Mouse (Mus musculus) E14TG2a.4 (cell line): ENCODE results near the gene Plekha8.

Experiments
- H3K27me3 ChIP-seq: 2 replicates; pipeline ENCODE4 v1.6.1; 2014; ENCODE audit warnings: low read length, control low read depth; ENCODE audit not compliant: insufficient read depth
- H3K36me3 ChIP-seq: 2 replicates; pipeline ENCODE4 v1.6.1; 2014; ENCODE audit warnings: low read length, control low read depth; ENCODE audit not compliant: insufficient read depth
- H3K4me1 ChIP-seq: replicated peaks from 2 replicates; pipeline ENCODE4 v1.6.1; 2014; ENCODE audit warnings: low read depth, low read length, control low read depth
- H3K4me3 ChIP-seq: replicated peaks from 2 replicates; pipeline ENCODE4 v1.5.1; 2014; ENCODE audit warnings: mild to moderate bottlenecking, low read length
- H3K9me3 ChIP-seq: 2 replicates; pipeline ENCODE4 v1.6.1; 2014; ENCODE audit warnings: low read length, control low read depth
- CTCF ChIP-seq: conservative IDR thresholded peaks from 2 replicates; pipeline ENCODE4 v1.5.1; 2014; ENCODE audit warnings: low read length
- NANOG ChIP-seq: IDR thresholded peaks from 2 replicates; pipeline ENCODE4 v1.6.1; 2014; ENCODE audit warnings: borderline replicate concordance, low read length, mixed read lengths
- POU5F1 ChIP-seq: IDR thresholded peaks from 2 replicates; pipeline ENCODE4 v1.6.1; 2014; ENCODE audit warnings: low read length, borderline replicate concordance

The Plekha8 gene

DNA sequence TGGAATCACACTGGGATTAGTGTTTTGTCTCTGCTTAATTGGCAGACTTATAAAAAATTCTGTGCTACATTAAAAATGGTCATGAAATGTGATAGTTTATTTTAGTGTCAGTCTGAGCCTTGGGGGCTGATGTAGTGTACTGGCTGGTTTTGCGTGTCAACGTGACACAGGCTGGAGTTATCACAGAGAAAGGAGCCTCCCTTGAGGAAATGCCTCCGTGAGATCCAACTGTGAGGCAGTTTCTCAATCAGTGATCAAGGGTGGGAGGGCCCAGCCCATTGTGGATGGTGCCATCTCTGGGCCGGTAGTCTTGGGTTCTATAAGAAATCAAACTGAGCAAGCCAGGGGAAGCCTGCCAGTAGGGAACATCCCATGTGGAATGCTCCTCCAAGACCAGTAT is 11.3 kb downstream of the Plekha8 start:
- Histone ChIP-seq H3K9me3 (no peaks in the 10 kb centered on the region), H3K27me3 (no peaks in the 10 kb centered on the region), H3K4me3 (no peak overlapping the region), H3K36me3 (no peaks in the 10 kb centered on the region), H3K4me1 (no peaks in the 10 kb centered on the region)
- no peak for TF ChIP-seq POU5F1
- no peak for TF ChIP-seq CTCF
- TF ChIP-seq NANOG = no peak

DNA sequence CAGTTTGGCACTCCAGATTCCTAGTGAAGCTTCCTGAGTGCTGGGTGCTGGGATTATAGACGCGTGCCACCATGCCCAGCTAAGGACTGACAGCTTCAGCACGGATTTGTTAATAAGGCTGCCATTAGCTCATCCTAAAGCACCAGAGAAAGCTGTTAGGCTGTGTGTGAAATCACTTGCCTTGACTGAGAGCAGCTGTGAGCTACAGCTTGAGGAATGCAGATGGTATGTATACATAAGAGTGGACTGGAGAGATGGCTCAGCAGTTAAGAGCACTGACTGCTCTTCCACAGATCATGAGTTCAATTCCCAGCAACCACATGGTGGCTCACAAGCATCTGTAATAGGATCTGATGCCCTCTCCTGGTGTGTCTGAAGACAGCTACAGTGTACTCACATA is 22.5 kb downstream of the Plekha8 start:
- Histone ChIP-seq H3K4me1 (no peaks in the 10 kb centered on the region), H3K9me3 (no peaks in the 10 kb centered on the region), H3K4me3 (no peak overlapping the region), H3K36me3 (peaks cover 16% of the 10 kb centered on the region), H3K27me3 (no peaks in the 10 kb centered on the region)
- TF ChIP-seq NANOG = no peak
- TF ChIP-seq POU5F1 = no peak
- no peak for TF ChIP-seq CTCF

DNA sequence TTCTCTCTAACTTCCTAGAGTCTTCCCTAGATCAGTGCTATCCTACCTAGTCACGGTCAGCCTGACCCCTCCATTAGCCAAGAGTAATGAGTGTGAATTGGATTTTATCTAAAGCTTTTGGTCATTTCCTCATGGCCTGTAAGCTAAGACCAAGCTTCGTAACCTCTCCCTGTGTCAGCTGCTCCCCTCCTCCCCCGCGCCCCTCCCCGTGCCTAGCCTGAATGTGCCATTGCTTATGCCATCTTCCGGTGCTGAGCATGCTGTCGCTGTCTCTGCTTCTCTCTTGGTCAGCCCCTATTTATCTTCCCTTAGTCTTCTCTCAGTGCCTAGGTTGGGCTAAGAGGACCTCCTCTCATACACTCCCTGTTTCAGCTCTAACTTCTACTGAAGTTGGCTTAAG is 24.6 kb downstream of the Plekha8 start:
- Histone ChIP-seq H3K9me3 (no peaks in the 10 kb centered on the region), H3K4me1 (no peaks in the 10 kb centered on the region), H3K36me3 (peaks cover 33% of the 10 kb centered on the region), H3K27me3 (no peaks in the 10 kb centered on the region), H3K4me3 (no peak overlapping the region)
- no peak for TF ChIP-seq NANOG
- TF ChIP-seq POU5F1 = no peak
- TF ChIP-seq CTCF = no peak

DNA sequence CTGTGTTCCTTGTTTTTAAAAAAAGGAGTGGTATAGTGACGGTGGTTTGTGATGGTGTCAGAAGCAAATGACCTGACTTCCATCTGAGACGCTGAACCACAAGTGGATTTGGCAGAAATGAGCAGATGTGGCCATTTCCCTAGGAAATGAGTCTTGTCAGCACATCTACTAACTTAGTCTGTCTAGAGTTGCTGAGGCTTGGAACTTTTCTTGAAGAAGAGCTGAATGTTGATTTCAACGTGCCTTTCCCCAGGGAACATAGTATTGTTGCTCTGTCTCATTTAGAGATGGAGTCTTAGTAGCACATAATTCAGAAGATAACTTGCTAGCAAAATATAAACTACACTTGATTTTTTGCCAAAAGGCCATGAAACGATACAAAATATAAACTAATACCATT is 25.4 kb downstream of the Plekha8 start:
- Histone ChIP-seq H3K27me3 (no peaks in the 10 kb centered on the region), H3K4me1 (no peaks in the 10 kb centered on the region), H3K36me3 (peaks cover 37% of the 10 kb centered on the region), H3K9me3 (no peaks in the 10 kb centered on the region), H3K4me3 (no peak overlapping the region)
- TF ChIP-seq NANOG = no peak
- TF ChIP-seq CTCF = no peak
- no peak for TF ChIP-seq POU5F1

DNA sequence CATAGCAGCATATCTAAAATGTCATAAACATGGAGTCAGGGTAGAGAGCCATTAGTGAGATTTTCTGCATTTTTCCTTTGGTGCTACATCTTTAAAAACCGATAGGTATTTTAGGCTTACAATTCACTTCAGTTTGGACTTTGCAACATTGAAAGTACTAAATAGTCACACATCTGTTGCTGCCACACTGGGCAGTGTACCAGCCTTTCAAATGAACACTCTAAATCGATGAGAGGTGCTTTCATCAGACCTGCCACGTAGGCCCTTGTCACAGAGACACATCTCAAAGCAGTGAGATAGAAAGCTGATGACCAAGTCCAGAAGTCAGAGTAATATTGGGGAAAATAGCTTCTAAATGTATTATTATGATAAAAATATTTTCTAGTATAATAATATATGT is 33.5 kb downstream of the Plekha8 start:
- no peaks in the 10 kb centered on the region for H3K4me1 ChIP-seq
- TF ChIP-seq POU5F1 (no peak), CTCF (no peak), NANOG (no peak)
- H3K9me3 ChIP-seq = no peaks in the 10 kb centered on the region
- no peak overlapping the region for H3K4me3 ChIP-seq
- no peaks in the 10 kb centered on the region for H3K27me3 ChIP-seq
- peaks cover 38% of the 10 kb centered on the region for H3K36me3 ChIP-seq

- no peaks in the 10 kb centered on the region for H3K9me3 ChIP-seq
- no peak for TF ChIP-seq CTCF
- TF ChIP-seq NANOG = no peak
- TF ChIP-seq POU5F1 = no peak
- H3K27me3 ChIP-seq = no peaks in the 10 kb centered on the region
- H3K4me3 ChIP-seq = no peak overlapping the region
- no peaks in the 10 kb centered on the region for H3K4me1 ChIP-seq
- H3K36me3 ChIP-seq = peaks cover 31% of the 10 kb centered on the region
Observed at GRCm38 (mm10) chr6:54629734-54630133, 34.8 kb downstream of the Plekha8 start.

- H3K4me1 ChIP-seq = no peaks in the 10 kb centered on the region
- peaks cover 24% of the 10 kb centered on the region for H3K36me3 ChIP-seq
- no peaks in the 10 kb centered on the region for H3K27me3 ChIP-seq
- H3K4me3 ChIP-seq = no peak overlapping the region
- H3K9me3 ChIP-seq = no peaks in the 10 kb centered on the region
- TF ChIP-seq CTCF (no peak), NANOG (no peak), POU5F1 (no peak)
Observed at GRCm38 (mm10) chr6:54631462-54631861, 36.6 kb downstream of the Plekha8 start.

- TF ChIP-seq NANOG (no peak), CTCF (no peak), POU5F1 (no peak)
- Histone ChIP-seq H3K4me3 (no peak overlapping the region), H3K9me3 (peaks cover 3% of the 10 kb centered on the region; the same call in 1 of the 2 replicates)
Observed at GRCm38 (mm10) chr6:54639877-54640276, 45.0 kb downstream of the Plekha8 start.

DNA sequence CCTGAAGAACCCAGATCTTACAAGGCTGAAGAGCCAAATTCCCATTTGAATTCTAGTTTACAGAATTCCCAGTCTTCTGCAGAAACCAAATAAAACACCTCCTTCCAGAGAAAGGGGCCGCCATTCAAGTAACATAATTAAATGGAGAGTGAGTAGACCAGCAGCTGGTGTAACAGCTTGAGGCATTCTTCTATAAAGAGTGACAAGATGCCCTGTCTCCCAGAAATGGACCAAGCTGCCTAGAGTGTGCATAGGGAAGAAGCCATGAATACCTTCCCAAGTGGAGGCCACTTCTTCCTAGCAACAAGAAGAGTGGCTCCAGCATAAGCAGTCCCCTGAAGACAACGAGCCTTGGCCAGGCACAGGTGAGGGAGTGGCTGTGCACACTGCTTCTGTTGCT is 47.0 kb downstream of the Plekha8 start:
- Histone ChIP-seq H3K4me3 (no peak overlapping the region), H3K27me3 (no peaks in the 10 kb centered on the region), H3K9me3 (peaks cover 3% of the 10 kb centered on the region; the same call in 1 of the 2 replicates), H3K4me1 (no peaks in the 10 kb centered on the region), H3K36me3 (peaks cover 13% of the 10 kb centered on the region)
- TF ChIP-seq CTCF (no peak), POU5F1 (no peak), NANOG (no peak)

More at GRCm38 (mm10) chr6:54639877-54640276, 45.0 kb downstream of the Plekha8 start:
- Histone ChIP-seq H3K36me3 (peaks cover 13% of the 10 kb centered on the region), H3K27me3 (no peaks in the 10 kb centered on the region), H3K4me1 (no peaks in the 10 kb centered on the region)
